Mouse (Mus musculus) midbrain, embryonic 12.5 days (tissue): ENCODE measurements around the gene Ccdc88c. TPM values are rescaled to one million over a fixed set of nuclear protein-coding genes. Genes with fewer than 3 reads are reported as not detected.
A peak's percentile ranks its signal among the peaks of the same experiment; 100 is the strongest.

Source experiments
- ATAC-seq: fragments of 200-750 bp; cut with Nextera tagmentation; 2 replicates; pipeline ENCODE4 v1.8.0; 2017; ENCODE audit warnings: low read depth, moderate TSS enrichment, moderate library complexity; ENCODE audit not compliant: low FRiP score
- H3K27ac ChIP-seq: fragments of 300-500 bp; sonication (generic); replicated peaks from 2 replicates; pipeline ENCODE4 v1.5.1; 2016; ENCODE audit warnings: mild to moderate bottlenecking
- H3K27me3 ChIP-seq: fragments of 300-500 bp; sonication (generic); 2 replicates; pipeline ENCODE4 v1.6.1; 2016; ENCODE audit warnings: mild to moderate bottlenecking
- H3K36me3 ChIP-seq: fragments of 300-500 bp; sonication (generic); 2 replicates; pipeline ENCODE4 v1.6.1; 2016
- H3K4me1 ChIP-seq: fragments of 300-500 bp; sonication (generic); 2 replicates; pipeline ENCODE4 v1.6.1; 2016
- H3K4me2 ChIP-seq: fragments of 300-500 bp; sonication (generic); replicated peaks from 2 replicates; pipeline ENCODE4 v1.6.1; 2016; ENCODE audit warnings: mild to moderate bottlenecking, moderate library complexity
- H3K4me3 ChIP-seq: fragments of 300-500 bp; sonication (generic); 2 replicates; pipeline ENCODE4 v1.5.1; 2016; ENCODE audit warnings: mild to moderate bottlenecking
- H3K9ac ChIP-seq: fragments of 300-500 bp; sonication (generic); replicated peaks from 2 replicates; pipeline ENCODE4 v1.6.1; 2016; ENCODE audit warnings: mild to moderate bottlenecking, moderate library complexity
- H3K9me3 ChIP-seq: fragments of 300-500 bp; sonication (generic); 2 replicates; pipeline ENCODE4 v1.6.1; 2016; ENCODE audit warnings: mild to moderate bottlenecking
- WGBS: fragments of 180-500 bp; shearing (Covaris S2); methylation state at CpG from one replicate; pipeline ENCODE4 v1.1.7; 2016; 5-methylcytosine and 5-hydroxymethylcytosine counted together
- polyA plus RNA-seq: library from polyadenylated mRNA; unstranded; fragments of >200 nt; fragmentation: Nextera tagmentation; extraction: Ambion mirVana; gene quantifications from 2 replicates; pipeline ENCODE4 v1.2.1, GENCODE M21; 2016

The Ccdc88c gene
- polyA plus RNA-seq, 1 experiment from 2014 or later = 17.1 TPM

DNA sequence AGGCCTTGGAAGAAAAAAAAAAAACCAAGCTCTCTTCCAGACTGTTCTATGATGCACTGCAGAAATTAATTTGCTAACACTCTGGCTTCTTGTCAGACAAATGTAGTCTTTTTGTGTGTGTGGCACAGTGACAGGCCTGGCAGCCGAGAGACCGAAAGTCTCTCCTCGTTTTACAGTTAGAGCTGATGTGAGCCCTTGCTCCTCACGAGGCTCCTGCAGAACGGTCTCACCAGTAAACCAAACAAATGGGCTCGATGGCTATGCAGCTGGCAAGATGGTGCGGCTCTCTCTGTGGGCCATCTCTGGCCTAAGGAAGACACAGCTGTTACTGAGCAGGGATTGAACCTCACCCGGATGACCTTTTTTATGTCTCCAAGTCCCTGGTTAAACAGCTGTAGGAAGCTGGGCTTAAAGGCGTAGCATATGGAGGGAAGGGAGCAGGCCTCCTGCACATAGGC lies 48.3 kb downstream of the Ccdc88c start:
- Histone ChIP-seq H3K4me1 (peaks cover 23% of the 10 kb centered on the region), H3K4me3 (no peak overlapping the region), H3K27ac (0 out of 2 replicates have a peak overlapping the region, but pooled peaks have one; percentile 21), H3K9me3 (no peaks in the 10 kb centered on the region), H3K4me2 (no peak overlapping the region), H3K36me3 (peaks cover 7% of the 10 kb centered on the region; the same call in 1 of the 2 replicates), H3K27me3 (0 out of 2 replicates have a peak, but pooled peaks cover 4% of the 10 kb centered on the region), H3K9ac (no peak overlapping the region)
- ATAC-seq = no peak
- WGBS = 71% methylated on average over 9 of the region's 9 CpGs

DNA sequence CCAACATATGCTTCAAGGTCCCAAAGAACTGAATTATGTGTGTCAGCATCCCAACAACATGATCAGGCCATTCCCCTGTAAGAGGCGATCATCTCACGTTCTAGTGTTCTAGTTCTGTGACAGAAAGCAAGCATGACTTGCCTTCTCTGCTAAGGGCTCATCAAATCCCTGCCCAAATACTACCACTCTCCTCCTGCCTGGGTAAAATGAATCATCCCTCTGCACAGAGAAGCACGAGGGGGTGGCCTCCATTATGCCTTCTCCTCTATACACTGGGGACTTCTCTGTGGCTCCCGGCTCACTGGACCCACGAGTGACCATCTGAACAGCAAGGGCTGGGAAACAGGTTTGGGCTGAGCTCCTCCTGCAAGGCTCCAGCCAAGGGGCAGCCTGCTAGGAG lies 49.2 kb downstream of the Ccdc88c start:
- Histone ChIP-seq H3K36me3 (peaks cover 7% of the 10 kb centered on the region; the same call in 1 of the 2 replicates), H3K4me1 (peaks cover 19% of the 10 kb centered on the region), H3K9ac (no peak overlapping the region), H3K4me2 (no peak overlapping the region), H3K9me3 (no peaks in the 10 kb centered on the region), H3K4me3 (no peak overlapping the region), H3K27ac (no peak overlapping the region), H3K27me3 (0 out of 2 replicates have a peak, but pooled peaks cover 3% of the 10 kb centered on the region)
- no peak for ATAC-seq
- 86% methylated on average over 5 of the region's 5 CpGs for WGBS

DNA sequence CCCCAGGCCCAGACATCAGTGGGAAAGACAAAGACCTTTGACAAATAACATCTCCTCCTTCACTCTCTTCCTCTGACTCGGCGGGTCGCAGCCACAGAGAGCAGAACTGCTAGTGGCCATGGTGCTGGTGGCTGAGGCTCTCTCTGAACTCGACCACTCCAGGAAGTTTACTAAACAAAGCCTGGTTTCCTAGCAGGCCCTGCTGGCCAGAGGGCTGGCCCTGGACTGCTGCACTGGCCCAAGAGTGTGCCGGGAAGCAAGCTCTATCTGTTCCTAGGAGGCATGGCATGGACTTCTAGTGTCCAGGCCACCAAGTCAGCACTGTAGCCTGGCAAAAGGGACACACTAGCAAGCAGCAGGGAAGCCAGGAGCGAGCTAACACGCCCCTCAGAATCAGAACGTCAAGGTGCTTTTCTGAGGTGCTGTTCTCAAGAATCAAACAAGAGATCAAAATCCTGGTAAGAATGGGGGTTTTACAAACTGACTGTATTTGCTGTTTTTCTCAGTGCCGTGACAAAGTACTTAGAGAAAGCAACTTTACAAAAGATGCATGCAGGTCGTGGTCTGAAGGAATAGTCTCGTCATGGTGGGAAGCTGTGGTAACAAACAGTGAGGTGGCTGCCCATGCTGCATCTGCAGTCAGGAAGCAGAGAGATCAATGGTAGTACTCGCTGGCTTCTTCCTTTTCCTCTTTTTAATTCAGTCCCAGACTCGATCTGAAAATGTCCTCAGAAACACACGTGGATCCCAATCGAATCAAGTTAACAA lies 50.7 kb downstream of the Ccdc88c start:
- H3K36me3 ChIP-seq = peaks cover 3% of the 10 kb centered on the region; the same call in 1 of the 2 replicates
- ATAC-seq = no peak
- no peak overlapping the region for H3K9ac ChIP-seq
- 81% methylated on average over 15 of the region's 15 CpGs for WGBS
- H3K27ac ChIP-seq = no peak overlapping the region
- H3K4me1 ChIP-seq = peaks cover 11% of the 10 kb centered on the region
- no peak overlapping the region for H3K4me3 ChIP-seq
- no peaks in the 10 kb centered on the region for H3K27me3 ChIP-seq
- no peak overlapping the region for H3K4me2 ChIP-seq
- no peaks in the 10 kb centered on the region for H3K9me3 ChIP-seq

DNA sequence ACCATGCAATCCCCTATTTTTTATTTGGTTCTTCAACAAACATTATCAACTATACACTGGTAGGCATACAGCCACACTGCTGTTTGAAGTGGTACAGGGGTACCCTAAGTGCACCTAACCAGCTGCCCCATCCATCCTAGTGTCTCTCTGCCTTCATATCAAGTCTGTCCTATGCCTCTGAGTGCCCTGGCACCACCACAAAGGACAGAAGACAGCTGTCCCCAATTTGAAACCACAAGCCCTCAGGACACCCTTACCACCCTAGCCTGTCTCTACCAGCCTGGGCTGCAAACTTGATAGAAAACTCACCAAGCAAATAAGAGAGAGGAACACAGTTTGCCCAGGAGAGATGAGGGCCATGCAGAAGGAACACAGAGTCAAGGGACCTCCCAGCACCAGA lies 51.3 kb downstream of the Ccdc88c start:
- H3K4me2 ChIP-seq = no peak overlapping the region
- H3K4me3 ChIP-seq = no peak overlapping the region
- no peaks in the 10 kb centered on the region for H3K9me3 ChIP-seq
- no peaks in the 10 kb centered on the region for H3K27me3 ChIP-seq
- no peak overlapping the region for H3K9ac ChIP-seq
- ATAC-seq = no peak
- no peak overlapping the region for H3K27ac ChIP-seq
- H3K4me1 ChIP-seq = peaks cover 10% of the 10 kb centered on the region
- no peaks in the 10 kb centered on the region for H3K36me3 ChIP-seq

DNA sequence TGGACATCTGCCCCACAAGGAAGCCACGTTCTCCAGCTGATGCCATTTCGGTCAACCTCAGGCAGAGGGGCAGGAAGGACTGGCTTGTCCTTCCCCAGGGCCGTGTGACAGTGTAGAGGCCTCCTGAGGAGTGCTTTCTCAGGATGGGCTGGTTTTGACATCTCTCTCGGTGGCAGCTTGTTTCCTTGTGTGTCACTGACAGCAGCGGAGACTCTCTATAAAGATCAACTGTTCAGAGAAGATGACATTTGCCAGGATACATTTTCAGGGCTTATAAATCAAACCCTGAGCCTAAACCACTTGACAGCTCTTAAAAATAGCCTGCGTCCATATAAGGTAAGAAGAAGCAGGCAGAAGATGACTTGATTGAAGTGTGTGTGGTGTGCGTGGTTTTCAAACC lies 59.0 kb downstream of the Ccdc88c start:
- peaks cover 32% of the 10 kb centered on the region for H3K36me3 ChIP-seq

DNA sequence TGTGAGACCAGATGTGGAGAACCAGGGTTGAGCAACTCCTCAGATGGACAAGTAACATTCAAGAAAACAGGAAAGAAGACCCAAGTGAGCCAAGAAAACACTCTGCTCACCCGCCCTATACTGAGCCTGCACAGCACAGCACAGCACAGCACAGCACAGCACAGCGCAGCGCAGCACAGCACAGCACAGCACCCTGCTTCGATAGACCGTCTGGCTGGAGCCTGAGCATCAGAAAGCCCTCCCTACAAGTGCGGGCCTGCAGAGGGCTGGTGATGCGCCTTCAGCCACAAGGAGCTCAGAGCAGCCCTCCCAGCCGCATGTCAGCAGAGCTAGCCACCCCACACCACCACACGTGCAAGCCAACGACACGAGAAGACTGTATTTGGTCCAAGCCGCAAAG lies 61.5 kb downstream of the Ccdc88c start:
- no peak overlapping the region for H3K27ac ChIP-seq
- no peaks in the 10 kb centered on the region for H3K4me1 ChIP-seq
- ATAC-seq = no peak

More for the DNA sequence above, 59.0 kb downstream of the Ccdc88c start:
- Histone ChIP-seq H3K27me3 (0 out of 2 replicates have a peak, but pooled peaks cover 9% of the 10 kb centered on the region), H3K4me1 (no peaks in the 10 kb centered on the region; the same call in 1 of the 2 replicates), H3K4me2 (no peak overlapping the region), H3K4me3 (no peak overlapping the region), H3K9me3 (no peaks in the 10 kb centered on the region), H3K9ac (no peak overlapping the region), H3K27ac (no peak overlapping the region)
- no peak for ATAC-seq
- 85% methylated on average over 7 of the region's 7 CpGs for WGBS

DNA sequence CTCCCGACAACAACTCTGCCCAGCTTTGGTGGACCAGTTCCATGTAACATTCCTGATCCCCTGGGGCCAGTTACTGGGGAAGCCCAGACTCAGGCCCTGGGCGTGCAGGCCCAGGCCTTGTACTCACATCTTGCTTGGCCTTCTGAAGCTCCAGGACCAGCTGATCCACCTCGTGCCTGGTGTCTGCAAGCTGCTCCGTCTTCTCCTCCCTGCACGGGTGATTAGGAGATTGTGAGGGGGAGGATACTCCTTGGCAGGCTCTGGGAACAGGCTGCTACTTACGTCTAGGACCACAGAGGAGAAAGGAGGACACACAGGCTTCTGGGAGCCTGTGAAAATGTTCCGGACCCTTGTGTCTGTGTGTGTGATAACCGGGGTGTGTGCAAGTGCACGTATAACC lies 62.6 kb downstream of the Ccdc88c start:
- WGBS = 86% methylated on average over 9 of the region's 9 CpGs
- Histone ChIP-seq H3K36me3 (peaks cover 46% of the 10 kb centered on the region), H3K4me3 (no peak overlapping the region), H3K27ac (no peak overlapping the region), H3K4me2 (no peak overlapping the region), H3K4me1 (no peaks in the 10 kb centered on the region), H3K27me3 (peaks cover 9% of the 10 kb centered on the region; the same call in 1 of the 2 replicates), H3K9me3 (no peaks in the 10 kb centered on the region), H3K9ac (no peak overlapping the region)
- no peak for ATAC-seq

More for the DNA sequence above, 61.5 kb downstream of the Ccdc88c start:
- H3K36me3 ChIP-seq = peaks cover 37% of the 10 kb centered on the region
- H3K4me3 ChIP-seq = no peak overlapping the region
- H3K9me3 ChIP-seq = no peaks in the 10 kb centered on the region
- 91% methylated on average over 12 of the region's 12 CpGs for WGBS
- no peak overlapping the region for H3K9ac ChIP-seq
- H3K27me3 ChIP-seq = peaks cover 9% of the 10 kb centered on the region; the same call in 1 of the 2 replicates
- H3K4me2 ChIP-seq = no peak overlapping the region

DNA sequence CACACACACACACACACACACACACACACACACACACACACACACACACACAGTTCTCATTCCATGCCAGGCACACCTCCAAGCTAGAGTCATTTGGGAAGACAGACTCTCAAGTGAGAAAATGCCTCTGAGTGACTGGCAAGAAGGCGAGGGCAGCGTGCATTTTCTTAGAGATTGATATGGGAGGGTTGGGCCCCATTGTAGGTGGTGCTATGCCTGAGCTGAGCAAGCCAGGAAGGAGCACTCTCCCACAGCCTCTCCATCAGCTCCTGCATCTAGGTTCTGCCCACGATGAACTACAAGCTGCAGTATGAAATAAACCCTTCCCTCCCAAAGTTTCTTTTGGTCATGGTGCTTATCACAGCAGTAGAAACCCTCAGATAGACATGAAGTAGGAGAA lies 63.6 kb downstream of the Ccdc88c start:
- no peak overlapping the region for H3K9ac ChIP-seq
- no peak for ATAC-seq
- H3K36me3 ChIP-seq = peaks cover 54% of the 10 kb centered on the region
- H3K4me1 ChIP-seq = no peaks in the 10 kb centered on the region
- no peak overlapping the region for H3K4me2 ChIP-seq
- H3K27me3 ChIP-seq = peaks cover 14% of the 10 kb centered on the region; the same call in 1 of the 2 replicates
- H3K27ac ChIP-seq = no peak overlapping the region
- H3K9me3 ChIP-seq = no peaks in the 10 kb centered on the region
- H3K4me3 ChIP-seq = no peak overlapping the region
- WGBS = 95% methylated on average over 3 of the region's 3 CpGs

DNA sequence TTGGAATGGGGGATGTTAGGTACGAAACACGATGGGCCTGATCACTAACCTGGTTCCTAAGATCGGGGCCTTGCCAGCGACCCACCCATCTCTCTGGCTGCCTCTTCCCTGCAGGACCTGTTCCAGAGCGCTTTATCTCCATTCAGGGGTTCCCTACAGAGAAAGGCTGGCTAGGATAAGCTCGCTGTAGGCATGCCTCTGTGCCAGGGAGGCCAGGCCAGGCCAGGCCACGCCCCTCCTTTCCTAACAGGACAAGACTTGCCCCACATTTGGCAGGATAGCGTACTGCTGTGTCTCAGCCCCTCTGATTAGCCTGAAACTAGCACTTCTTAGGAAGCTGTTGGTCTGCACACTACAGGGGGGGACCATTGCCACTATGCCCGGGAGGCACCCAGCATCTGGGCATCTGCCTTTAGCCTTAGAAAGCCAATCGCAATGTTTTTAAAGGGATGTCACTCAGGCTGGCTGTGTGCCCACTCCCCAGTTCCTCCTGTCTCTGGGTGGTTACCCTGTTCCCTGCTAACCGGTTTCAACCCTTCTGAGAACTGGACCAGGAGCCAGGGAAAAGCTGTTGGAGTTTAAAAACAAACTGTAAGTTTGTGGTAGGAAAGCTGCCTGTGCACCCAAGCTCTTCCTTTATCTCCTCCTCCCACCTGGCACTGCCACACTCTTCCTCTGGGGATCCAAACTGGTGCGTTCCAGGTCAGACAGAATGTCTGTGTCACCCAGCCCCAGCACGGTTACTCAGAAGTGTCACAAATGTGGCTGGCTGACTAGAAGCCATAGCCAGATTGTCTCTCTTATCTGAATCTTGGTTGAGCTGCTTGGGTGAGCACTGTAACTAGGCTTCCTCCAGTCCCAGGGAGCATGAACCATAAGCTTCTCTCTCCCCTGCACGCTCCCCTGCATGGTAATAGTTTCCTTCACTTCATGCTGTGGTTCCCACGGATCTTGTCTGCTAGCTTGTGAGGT lies 69.9 kb downstream of the Ccdc88c start:
- 0 out of 2 replicates have a peak overlapping the region, but pooled peaks have one; percentile 31 for H3K9ac ChIP-seq

DNA sequence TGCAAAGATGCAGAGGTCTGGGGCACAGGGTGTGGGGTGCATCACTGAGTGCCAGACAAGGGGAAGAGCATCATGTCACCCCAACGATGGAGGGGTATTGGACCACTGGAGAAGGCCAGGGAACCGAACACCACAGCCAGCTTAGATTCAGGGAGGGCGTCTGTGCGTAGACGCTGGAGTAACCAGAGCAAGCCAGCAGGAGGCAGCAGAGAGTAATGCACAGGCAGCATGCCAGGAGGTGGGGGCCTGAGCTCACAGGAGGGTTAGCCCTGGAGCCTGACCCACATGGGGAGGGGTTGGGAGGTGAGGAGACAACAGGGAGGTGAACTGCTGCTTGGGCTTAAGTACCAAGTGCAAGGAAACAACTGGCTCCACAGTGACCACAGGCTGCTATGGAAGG lies 70.8 kb downstream of the Ccdc88c start:
- 0 out of 2 replicates have a peak overlapping the region, but pooled peaks have one; percentile 55 for H3K27ac ChIP-seq
- H3K36me3 ChIP-seq = peaks cover 27% of the 10 kb centered on the region; the same call in 1 of the 2 replicates
- H3K9me3 ChIP-seq = no peaks in the 10 kb centered on the region
- 13% methylated on average over 5 of the region's 5 CpGs for WGBS
- ATAC-seq = peak; percentile 47
- H3K4me3 ChIP-seq = no peak overlapping the region
- H3K9ac ChIP-seq = no peak overlapping the region
- peaks cover 51% of the 10 kb centered on the region for H3K27me3 ChIP-seq
- H3K4me2 ChIP-seq = no peak overlapping the region
- H3K4me1 ChIP-seq = peaks cover 31% of the 10 kb centered on the region

More for the DNA sequence above, 69.9 kb downstream of the Ccdc88c start:
- 69% methylated on average over 15 of the region's 15 CpGs for WGBS
- peak; percentile 16 for ATAC-seq
- H3K4me2 ChIP-seq = no peak overlapping the region
- no peaks in the 10 kb centered on the region for H3K9me3 ChIP-seq
- H3K27me3 ChIP-seq = peaks cover 51% of the 10 kb centered on the region
- H3K36me3 ChIP-seq = peaks cover 27% of the 10 kb centered on the region; the same call in 1 of the 2 replicates
- peaks cover 28% of the 10 kb centered on the region for H3K4me1 ChIP-seq
- no peak overlapping the region for H3K27ac ChIP-seq
- H3K4me3 ChIP-seq = no peak overlapping the region

DNA sequence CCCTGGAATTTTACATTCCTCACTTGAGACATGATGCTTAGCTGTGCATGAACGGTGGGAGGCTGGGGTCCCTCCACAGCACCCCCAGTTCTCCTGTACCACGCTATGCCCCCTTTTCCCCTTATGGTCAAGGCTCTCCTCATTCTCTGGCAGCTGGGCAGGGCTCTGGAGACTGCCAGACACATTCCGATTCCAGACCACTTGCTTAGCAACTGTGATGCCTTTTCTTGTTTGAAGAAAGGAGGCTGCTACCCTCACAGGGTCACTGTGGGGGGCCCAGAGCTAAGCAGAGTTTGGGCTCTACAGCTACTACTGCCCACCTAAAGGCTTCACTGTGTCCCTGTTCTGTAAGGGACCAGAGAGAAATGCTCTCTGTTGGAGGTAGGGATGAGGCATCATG lies 71.6 kb downstream of the Ccdc88c start:
- H3K4me2 ChIP-seq = no peak overlapping the region
- peaks cover 21% of the 10 kb centered on the region; the same call in 1 of the 2 replicates for H3K36me3 ChIP-seq
- H3K27ac ChIP-seq = peak overlapping the region; percentile 55
- no peak for ATAC-seq
- H3K9ac ChIP-seq = peak overlapping the region; percentile 11; the same call in 1 of the 2 replicates
- H3K9me3 ChIP-seq = no peaks in the 10 kb centered on the region
- H3K27me3 ChIP-seq = peaks cover 51% of the 10 kb centered on the region
- 38% methylated on average over 3 of the region's 3 CpGs for WGBS
- H3K4me3 ChIP-seq = no peak overlapping the region
- H3K4me1 ChIP-seq = peaks cover 38% of the 10 kb centered on the region
